Mouse (Mus musculus): ENCODE data around the gene Rbm45.

Gene Rbm45

DNA sequence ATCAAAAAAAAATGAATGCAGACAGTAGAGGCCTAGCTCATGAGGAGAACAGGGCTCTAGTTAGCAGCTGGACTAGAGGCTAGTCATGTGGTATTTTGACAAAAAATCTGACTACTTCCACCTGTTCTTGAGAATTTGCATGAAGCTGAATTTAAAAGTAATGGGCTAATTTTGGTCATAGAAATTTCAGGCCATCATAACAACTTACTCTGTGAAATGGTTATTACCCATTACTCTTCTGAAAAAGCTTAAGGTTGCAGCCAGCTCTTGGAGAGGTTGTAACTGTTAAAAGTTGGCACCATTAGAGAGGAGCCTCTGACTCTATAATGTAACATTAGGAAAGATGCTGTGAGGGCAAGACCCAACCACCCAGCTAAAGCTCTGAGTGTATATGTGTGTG, 16.7 kb downstream of the Rbm45 start:
- no peak for DNase-seq (ENCODE audit: low read depth)

DNA sequence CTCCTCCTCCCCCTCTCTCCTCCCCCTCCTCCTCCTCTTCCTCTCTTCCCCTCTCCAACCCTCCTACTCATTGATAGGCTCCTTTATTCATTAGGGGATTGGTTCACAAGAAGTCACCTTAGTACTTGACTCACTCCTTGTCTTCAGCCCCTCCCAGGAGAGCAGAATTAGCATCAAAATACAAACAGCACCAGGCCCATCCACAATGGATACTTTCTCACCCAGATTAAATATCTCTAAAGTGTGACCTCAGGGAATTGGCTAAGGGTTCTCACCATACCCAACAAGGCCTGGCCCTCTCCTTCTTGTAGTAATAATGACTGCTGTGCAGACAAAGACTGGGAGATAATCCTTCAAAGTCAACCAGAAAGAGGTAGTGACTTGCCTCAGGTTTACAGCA, 30.4 kb downstream of the Rbm45 start:
- DNase-seq (ENCODE audit: low read depth), result no peak

DNA sequence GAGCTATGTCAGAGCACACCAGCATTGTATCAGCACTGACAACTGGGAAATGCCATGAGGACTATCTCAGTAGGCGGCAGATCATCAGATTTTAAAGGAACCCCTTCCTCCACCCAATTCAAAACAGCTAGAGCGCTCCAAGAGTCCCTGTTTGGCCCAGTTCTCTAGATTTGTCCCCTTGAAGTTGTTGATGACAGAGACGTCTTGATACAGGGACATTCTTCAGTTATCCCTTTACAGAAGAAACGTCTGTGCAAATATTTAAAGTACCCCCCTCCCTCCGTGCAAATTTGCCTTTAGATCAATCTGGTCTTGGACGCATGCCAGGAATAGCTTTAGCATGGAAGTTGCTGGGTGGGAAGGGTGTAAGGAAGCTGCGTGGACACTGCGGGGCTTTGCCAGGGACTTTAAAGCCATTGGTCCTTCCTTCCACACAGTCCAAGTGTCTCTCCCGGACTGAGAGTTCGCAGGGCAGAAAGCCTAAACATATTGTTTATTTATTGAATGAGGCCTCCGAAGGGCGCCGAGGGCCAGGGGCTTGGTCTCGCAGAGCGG, 35.9 kb downstream of the Rbm45 start:
- DNase-seq (ENCODE audit: low read depth), result no peak

DNA sequence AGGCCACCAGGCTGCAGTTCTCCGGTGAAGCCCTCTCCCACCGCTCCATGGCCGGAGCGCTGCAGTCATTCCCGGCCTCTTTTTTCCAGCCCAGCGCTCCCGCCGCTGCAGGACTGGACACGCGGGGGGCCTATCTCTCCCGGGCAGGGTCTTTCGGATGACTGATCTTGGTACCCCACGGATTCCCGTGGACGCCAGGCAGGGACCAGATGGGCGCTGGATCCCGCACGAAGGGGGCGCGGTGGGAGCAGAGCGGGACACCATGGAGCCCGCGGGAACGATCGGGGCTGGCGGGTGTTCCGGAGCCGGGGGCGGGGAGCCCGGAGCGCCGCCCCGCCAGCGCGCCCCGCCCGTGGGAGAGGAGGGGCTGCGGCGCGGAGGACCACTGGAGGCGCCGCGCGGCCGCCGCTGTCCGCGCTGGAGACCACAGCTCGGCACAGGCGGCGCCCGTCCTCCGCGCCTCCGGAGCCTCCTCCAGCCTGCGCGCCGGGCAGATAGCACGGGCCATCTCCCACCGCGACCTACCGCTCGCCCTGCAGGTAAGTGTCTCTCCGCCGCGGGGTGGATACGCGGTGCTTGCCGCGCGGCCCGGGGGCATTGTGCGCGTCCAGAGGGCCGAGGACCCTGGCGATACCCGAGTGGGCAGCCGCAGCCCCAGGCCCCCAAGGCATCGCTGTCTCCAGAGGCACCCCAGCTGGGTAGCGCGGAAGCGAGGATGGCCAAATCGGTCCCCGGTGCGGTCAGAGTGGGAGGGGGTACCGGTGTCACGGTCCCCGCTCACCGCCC, 36.6 kb downstream of the Rbm45 start, which contains the start of gene Osbpl6:
TSS of gene Osbpl6 (plus strand) at position 358 of the 786 bp plus-strand sequence.
- no peak for DNase-seq (ENCODE audit: low read depth)

DNA sequence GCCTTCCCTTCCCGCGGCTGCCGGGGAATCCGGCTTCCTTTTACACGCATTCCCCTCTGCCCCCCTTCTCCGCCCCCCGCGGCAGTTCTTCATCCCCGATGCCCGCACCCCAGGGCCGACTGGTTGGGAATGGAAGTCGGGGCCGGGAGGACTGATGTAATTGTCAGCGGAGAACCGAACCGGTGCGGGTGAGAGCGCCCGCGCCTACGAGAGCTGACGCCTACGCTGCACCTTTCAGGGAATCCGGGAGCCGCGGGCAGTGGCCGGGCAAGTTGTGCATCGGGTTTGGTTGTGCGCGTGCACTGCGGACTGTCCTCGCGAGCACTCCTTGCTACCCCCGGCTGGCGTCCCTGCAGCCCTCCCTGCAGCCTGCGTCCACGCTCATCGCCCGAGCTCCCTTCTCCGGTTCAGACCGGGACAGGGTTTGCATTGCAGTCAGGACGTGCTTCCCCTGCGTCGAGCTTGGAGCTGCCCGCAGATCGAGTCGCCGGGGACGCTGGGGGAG, 37.2 kb downstream of the Rbm45 start:
- no peak for DNase-seq (ENCODE audit: low read depth)

- no peak for DNase-seq (ENCODE audit: low read depth)
Observed at GRCm38 (mm10) chr2:76409526-76409925, 39.7 kb downstream of the Rbm45 start.

DNA sequence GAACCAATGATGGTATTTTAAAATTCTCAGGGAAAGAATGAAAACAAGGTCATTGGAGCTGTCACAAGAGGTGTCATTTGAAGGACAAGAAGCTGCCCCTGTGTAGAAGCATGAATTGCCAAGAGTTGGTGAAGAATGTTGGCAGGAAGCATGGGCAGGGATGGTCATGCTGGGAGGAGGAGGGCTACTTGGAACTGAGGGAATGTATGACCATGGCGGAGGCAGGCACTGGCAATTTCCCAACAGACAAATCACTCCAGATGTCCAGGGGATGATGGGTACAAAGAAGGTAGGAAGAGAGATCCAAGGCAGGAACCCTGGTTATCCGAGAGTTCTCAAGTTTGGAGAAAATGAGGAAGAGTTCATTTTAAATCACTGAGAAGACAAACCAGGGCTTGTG, 40.2 kb downstream of the Rbm45 start:
- DNase-seq (ENCODE audit: low read depth), result no peak

DNA sequence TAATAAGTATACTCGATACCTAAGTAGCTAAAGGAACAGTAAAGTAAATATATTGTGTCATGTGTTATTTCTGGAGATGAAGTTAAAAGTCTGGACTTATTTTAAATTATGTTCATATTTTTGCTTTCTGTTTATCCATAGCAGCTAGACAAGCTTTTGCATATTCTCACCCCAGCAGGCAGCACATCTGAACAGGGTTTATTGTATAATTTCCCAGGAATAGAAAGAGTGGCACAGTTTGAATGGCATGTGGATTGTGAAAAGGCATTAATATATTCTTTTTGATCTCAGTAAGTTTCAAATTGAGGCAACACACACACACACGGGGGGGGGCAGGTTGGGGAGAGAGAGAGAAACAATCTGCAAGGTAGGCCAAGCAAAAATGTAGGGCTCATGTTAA, 43.1 kb downstream of the Rbm45 start:
- no peak for DNase-seq (ENCODE audit: low read depth)

- no peak for DNase-seq (ENCODE audit: low read depth)
Observed at GRCm38 (mm10) chr2:76417446-76418141, 47.8 kb downstream of the Rbm45 start.

- no peak for DNase-seq (ENCODE audit: low read depth)
Observed at GRCm38 (mm10) chr2:76418142-76418518, 48.3 kb downstream of the Rbm45 start.

DNA sequence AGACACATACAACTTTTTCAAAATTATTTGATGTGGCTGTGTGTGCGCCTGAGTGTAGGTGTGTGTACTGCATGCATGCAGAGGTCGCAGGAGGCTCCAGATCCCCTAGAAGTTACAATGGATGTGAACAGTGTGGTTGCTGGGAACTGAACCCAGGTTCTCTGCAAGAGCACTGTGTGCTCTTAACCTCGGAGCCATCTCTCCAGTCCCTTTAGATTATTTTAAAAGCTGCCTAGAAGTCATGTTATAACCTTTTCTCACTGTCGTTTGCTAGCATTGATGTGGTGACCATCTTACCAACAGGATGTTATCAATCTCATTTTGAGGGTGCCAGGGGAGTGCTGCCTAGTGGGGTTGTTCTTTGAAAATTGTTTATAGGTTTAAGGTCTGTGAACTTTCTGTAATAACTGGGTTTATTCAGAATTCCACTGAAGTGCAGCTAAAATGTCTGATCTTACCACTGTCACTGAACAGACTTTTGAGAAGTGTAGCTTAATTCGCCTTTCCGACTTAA, 51.7 kb downstream of the Rbm45 start:
- DNase-seq (ENCODE audit: low read depth), result no peak

DNA sequence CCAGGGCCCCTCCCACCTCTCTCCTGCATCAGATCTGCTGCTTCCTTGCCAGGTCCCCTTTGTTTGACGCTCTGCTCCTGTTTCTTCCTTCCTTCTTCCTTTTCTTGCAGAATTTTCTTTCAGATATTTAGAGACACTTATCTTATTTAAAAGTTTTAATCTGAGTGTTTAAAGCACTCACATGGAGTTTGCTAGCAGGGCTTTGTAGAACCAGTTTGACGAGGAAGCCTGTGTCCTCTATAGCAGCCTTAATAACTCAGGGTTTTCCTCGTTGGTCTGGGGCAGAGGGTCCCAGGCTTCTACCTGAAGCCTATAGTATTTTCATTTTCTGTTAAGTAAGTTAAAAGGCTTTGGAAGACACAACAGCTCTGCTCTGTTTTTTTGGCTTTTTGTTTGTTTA, 57.0 kb downstream of the Rbm45 start:
- no peak for DNase-seq (ENCODE audit: low read depth)

DNA sequence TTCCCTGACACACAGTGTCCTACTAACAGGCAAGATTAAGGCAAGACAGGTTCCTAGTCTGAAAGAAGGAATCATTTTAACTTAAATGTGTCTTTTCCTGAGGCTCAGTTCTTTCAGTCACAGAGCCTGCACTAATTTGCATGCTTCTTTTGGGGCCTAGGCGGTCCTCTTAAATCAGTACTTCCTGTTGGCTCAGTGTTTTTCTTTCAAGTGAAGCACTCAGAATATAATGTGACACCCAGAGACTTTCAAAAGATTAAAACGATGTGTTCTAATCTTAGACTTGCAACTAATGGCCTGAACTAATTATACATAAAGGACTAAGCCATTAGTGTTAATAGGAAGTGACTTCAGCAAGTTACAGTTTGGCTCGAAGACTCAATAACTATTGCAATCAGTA, 59.5 kb downstream of the Rbm45 start:
- DNase-seq (ENCODE audit: low read depth), result no peak

GRCm38 (mm10) chr2:76429855-76430254, 60.1 kb downstream of the Rbm45 start:
- no peak for DNase-seq (ENCODE audit: low read depth)

DNA sequence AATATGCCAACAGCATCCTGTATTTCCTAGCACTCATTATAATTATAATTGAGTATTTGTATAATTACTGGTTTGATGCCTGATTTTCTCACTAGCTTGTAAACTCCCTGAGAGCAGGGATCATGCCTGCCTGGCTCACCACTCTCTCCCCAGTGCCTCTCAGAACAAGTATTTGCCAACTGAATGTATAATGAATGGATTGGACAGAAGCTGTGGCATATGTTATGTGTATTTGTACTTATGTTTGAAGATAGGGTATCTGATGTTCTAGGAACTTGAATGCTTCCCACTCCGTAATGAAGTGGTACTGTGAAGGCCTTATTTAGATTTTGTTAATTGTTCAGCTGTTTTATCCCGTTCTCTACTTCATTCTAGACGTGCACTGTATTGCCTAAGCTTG, 60.8 kb downstream of the Rbm45 start:
- DNase-seq (ENCODE audit: low read depth), result no peak

Measured in fibroblast of lung, adult 2 months (primary cell).